Mouse (Mus musculus): ENCODE measurements at regions not wholly inside any gene's neighbourhood (a gene's known extent, or its start where the extent isn't known, plus 50 kb on each side); places are given as distances from the start of the nearest gene placed in this dataset.

- DNase-seq (ENCODE audit: low spot score in 2 of 2), result no peak
Measured at GRCm38 (mm10) chr13:82361379-82361778, 578.5 kb downstream of the Cetn3 start.

- no peak for DNase-seq (ENCODE audit: low spot score in 2 of 2)
Measured at GRCm38 (mm10) chr13:82366768-82367167, 583.9 kb downstream of the Cetn3 start.

- DNase-seq (ENCODE audit: low spot score in 2 of 2), result no peak
Measured at GRCm38 (mm10) chr13:82371579-82371978, 588.7 kb downstream of the Cetn3 start.

- DNase-seq (ENCODE audit: low spot score in 2 of 2), result no peak
Measured at GRCm38 (mm10) chr13:82372612-82373011, 589.7 kb downstream of the Cetn3 start.

GRCm38 (mm10) chr13:82392908-82393307 is 610.0 kb downstream of the Cetn3 start:
- peak in 1 of 2 experiments; percentile 15 for DNase-seq (ENCODE audit: low spot score in 2 of 2)

- DNase-seq (ENCODE audit: low spot score in 2 of 2), result no peak
Measured at GRCm38 (mm10) chr13:82393496-82393895, 610.6 kb downstream of the Cetn3 start.

- no peak for DNase-seq (ENCODE audit: low spot score in 2 of 2)
Measured at GRCm38 (mm10) chr13:82413677-82414076, 630.8 kb downstream of the Cetn3 start.

GRCm38 (mm10) chr13:82420966-82421365 is 638.1 kb downstream of the Cetn3 start:
- DNase-seq (ENCODE audit: low spot score in 2 of 2), result no peak

GRCm38 (mm10) chr13:82423911-82424654 is 641.2 kb downstream of the Cetn3 start:
- DNase-seq (ENCODE audit: low spot score in 2 of 2), result no peak

GRCm38 (mm10) chr13:82424732-82425341 is 642.0 kb downstream of the Cetn3 start:
- no peak for DNase-seq (ENCODE audit: low spot score in 2 of 2)

GRCm38 (mm10) chr13:82432411-82432810 is 649.5 kb downstream of the Cetn3 start:
- peak in 1 of 2 experiments; percentile 13 for DNase-seq (ENCODE audit: low spot score in 2 of 2)

- DNase-seq (ENCODE audit: low spot score in 2 of 2), result no peak
Measured at GRCm38 (mm10) chr13:82439294-82439693, 656.4 kb downstream of the Cetn3 start.

GRCm38 (mm10) chr13:82453650-82454049 is 670.8 kb downstream of the Cetn3 start:
- DNase-seq (ENCODE audit: low spot score in 2 of 2), result no peak

- DNase-seq (ENCODE audit: low spot score in 2 of 2), result peak in 1 of 2 experiments; percentile 39
Measured at GRCm38 (mm10) chr13:82483265-82483929, 700.5 kb downstream of the Cetn3 start.

- no peak for DNase-seq (ENCODE audit: low spot score in 2 of 2)
Measured at GRCm38 (mm10) chr13:82496606-82497005, 713.7 kb downstream of the Cetn3 start.

- DNase-seq (ENCODE audit: low spot score in 2 of 2), result peak in 1 of 2 experiments; percentile 71
Measured at GRCm38 (mm10) chr13:82508176-82508575, 725.3 kb downstream of the Cetn3 start.

- no peak for DNase-seq (ENCODE audit: low spot score in 2 of 2)
Measured at GRCm38 (mm10) chr13:82509512-82509911, 726.6 kb downstream of the Cetn3 start.
